Mouse (Mus musculus): ENCODE results near the gene Rpn1. TPM values are rescaled to one million over a fixed set of nuclear protein-coding genes. Genes with fewer than 3 reads are reported as not detected.

Gene Rpn1
- polyA plus RNA-seq, 1 experiment from 2014 or later = 256 TPM

DNA sequence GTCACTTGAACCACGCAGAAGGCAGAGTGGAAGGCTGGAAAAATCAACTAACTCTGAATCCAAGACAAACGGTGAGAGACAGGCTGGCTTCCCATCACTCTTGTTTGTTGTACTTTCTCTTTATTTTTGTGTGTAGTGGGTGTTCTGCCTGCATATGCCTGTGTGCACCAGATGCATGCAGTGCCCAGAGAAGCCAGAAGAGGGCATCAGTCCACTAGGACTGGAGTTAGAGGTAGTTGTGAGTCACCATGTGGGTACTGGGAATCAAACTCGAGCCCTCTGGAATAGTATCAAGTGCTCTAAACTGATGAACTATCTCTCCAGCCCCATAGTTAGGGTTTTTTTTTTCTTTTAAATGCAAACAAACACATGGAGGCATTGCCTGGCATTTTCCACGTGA lies 67.1 kb downstream of the Rpn1 start:
- Histone ChIP-seq H3K27ac (replicated peaks) (no peak overlapping the region), H3K9ac (replicated peaks) (no peak overlapping the region), H3K4me2 (replicated peaks) (no peak overlapping the region), H3K36me3 (no peaks in the 10 kb centered on the region), H3K27me3 (no peaks in the 10 kb centered on the region), H3K4me1 (no peaks in the 10 kb centered on the region; the same call in 1 of the 2 replicates), H3K9me3 (no peaks in the 10 kb centered on the region), H3K4me3 (no peak overlapping the region)
- no peak for ATAC-seq (ENCODE audit: low FRiP score, low read depth)
- 76% methylated on average over 4 of the region's 4 CpGs for WGBS

DNA sequence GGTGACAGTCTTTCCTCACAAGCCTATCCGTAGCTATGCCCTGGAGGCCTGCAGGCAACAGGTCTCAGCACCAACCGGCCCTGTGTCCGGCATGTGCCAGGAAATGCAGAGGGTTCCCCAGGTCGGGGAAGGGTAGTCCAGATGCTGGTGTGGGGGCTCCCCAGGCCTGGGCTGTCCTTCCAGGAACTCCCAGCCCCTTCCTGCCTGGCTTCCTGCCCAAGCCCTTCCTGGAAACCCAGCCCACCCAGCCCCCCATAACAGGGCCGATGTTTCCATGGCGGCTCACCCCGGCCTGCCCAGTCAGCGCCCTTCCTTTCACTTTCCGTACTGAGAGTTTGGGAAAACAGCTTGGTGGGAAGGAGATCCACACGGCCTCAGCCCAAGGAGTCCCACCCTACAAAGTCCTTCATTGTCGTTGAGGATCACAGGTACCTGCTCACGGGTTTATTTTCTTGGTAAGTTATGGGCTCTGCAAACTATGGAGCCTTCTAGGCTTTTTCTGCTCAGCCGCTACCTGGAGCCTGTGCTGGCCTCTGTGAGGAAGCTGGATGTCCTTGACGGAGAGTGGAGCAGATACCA lies 67.9 kb downstream of the Rpn1 start:
- 87% methylated on average over 14 of the region's 14 CpGs for WGBS
- H3K27me3 ChIP-seq = no peaks in the 10 kb centered on the region
- no peaks in the 10 kb centered on the region for H3K36me3 ChIP-seq
- H3K9ac ChIP-seq (replicated peaks) = no peak overlapping the region
- ATAC-seq (ENCODE audit: low FRiP score, low read depth) = no peak
- no peak overlapping the region for H3K4me2 ChIP-seq (replicated peaks)
- no peaks in the 10 kb centered on the region for H3K9me3 ChIP-seq
- H3K27ac ChIP-seq (replicated peaks) = no peak overlapping the region
- no peaks in the 10 kb centered on the region; the same call in 1 of the 2 replicates for H3K4me1 ChIP-seq
- H3K4me3 ChIP-seq = no peak overlapping the region

DNA sequence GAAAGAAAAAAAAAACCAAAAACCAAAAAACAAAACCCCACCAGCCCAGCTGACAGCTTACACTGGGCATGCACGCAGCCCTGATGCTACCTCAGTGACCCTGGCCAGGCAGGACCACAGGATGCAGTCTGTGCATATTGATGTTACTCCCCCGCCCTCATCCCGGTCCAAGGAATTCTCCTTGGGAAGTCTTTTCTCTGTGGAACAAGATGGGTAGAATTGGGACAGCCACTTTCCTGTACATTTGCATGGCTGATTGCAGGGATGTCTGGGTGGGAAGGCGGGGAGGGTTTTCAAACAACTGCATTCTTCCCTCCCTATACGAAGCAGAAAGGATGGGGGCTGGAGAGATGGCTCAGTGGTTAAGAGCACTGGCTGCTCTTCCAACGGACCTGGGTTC lies 68.7 kb downstream of the Rpn1 start:
- no peak overlapping the region for H3K4me2 ChIP-seq (replicated peaks)
- no peak overlapping the region for H3K9ac ChIP-seq (replicated peaks)
- no peaks in the 10 kb centered on the region for H3K36me3 ChIP-seq
- no peaks in the 10 kb centered on the region for H3K9me3 ChIP-seq
- 80% methylated on average over 6 of the region's 6 CpGs for WGBS
- no peak for ATAC-seq (ENCODE audit: low FRiP score, low read depth)
- no peaks in the 10 kb centered on the region for H3K27me3 ChIP-seq
- H3K4me3 ChIP-seq = no peak overlapping the region
- H3K27ac ChIP-seq (replicated peaks) = no peak overlapping the region
- H3K4me1 ChIP-seq = no peaks in the 10 kb centered on the region

Small RNA genes within 50 kb of the gene (microRNA-seq; reads per million reads assigned to microRNA genes)
- gene Mir6376 = not detected

Other genes with a start within 250 kb of the Rpn1 start
- gene Gm45140, start 248.7 kb upstream of the Rpn1 start, polyA plus RNA-seq (2016; fragmentation: Nextera tagmentation; extraction: Ambion mirVana) = 2.3 and 2.8 TPM in 2 replicates
- gene Isy1, start 245.7 kb upstream of the Rpn1 start, polyA plus RNA-seq (2016; fragmentation: Nextera tagmentation; extraction: Ambion mirVana) = 52.5 and 54.2 TPM in 2 replicates
- gene Cnbp, start 233.4 kb upstream of the Rpn1 start, polyA plus RNA-seq (2016; fragmentation: Nextera tagmentation; extraction: Ambion mirVana) = 905 and 949 TPM in 2 replicates
- 155 TPM in 2 replicates for gene Copg1, start 196.7 kb upstream of the Rpn1 start, polyA plus RNA-seq (2016; fragmentation: Nextera tagmentation; extraction: Ambion mirVana)
- 37.2 and 42.1 TPM in 2 replicates for gene Hmces, start 170.5 kb upstream of the Rpn1 start, polyA plus RNA-seq (2016; fragmentation: Nextera tagmentation; extraction: Ambion mirVana)
- 81.7 and 87.7 TPM in 2 replicates for gene H1fx, start 102.8 kb upstream of the Rpn1 start, polyA plus RNA-seq (2016; fragmentation: Nextera tagmentation; extraction: Ambion mirVana)
- gene Rab7, start 39.2 kb upstream of the Rpn1 start, polyA plus RNA-seq (2016; fragmentation: Nextera tagmentation; extraction: Ambion mirVana) = 209 and 214 TPM in 2 replicates
- 38.7 and 45.5 TPM in 2 replicates for gene Gata2, start 109.4 kb downstream of the Rpn1 start, polyA plus RNA-seq (2016; fragmentation: Nextera tagmentation; extraction: Ambion mirVana)
- gene Dnajb8, start 137.8 kb downstream of the Rpn1 start, polyA plus RNA-seq (2016; fragmentation: Nextera tagmentation; extraction: Ambion mirVana) = not detected in 2 replicates

Data from midbrain, embryonic 12.5 days (tissue).